Mouse (Mus musculus): ENCODE measurements around the gene Arhgef12.

Gene Arhgef12

GRCm38 (mm10) chr9:43108081-43108480, 1.0 kb upstream of the Arhgef12 start:
- no peak for DNase-seq

DNA sequence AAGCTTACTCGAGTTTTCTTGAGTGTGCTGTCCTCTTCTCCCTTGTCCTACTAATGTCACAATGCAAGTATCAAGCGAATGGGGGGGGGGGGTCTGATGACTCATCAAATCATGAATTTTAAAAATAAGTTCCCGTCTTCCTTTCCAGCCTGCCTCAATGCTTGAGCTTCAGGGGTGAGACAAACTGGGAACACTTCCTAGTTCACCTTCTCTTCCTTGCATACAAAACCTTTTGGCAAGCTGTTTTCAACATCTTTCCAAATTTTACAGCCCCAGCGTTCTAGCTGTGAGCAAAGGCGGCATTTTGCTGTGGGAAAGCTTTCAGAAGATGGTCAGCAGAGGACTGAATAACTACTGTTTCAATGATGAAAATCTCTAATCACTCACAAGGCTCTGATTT, 516 bp upstream of the Arhgef12 start:
- DNase-seq = no peak

DNA sequence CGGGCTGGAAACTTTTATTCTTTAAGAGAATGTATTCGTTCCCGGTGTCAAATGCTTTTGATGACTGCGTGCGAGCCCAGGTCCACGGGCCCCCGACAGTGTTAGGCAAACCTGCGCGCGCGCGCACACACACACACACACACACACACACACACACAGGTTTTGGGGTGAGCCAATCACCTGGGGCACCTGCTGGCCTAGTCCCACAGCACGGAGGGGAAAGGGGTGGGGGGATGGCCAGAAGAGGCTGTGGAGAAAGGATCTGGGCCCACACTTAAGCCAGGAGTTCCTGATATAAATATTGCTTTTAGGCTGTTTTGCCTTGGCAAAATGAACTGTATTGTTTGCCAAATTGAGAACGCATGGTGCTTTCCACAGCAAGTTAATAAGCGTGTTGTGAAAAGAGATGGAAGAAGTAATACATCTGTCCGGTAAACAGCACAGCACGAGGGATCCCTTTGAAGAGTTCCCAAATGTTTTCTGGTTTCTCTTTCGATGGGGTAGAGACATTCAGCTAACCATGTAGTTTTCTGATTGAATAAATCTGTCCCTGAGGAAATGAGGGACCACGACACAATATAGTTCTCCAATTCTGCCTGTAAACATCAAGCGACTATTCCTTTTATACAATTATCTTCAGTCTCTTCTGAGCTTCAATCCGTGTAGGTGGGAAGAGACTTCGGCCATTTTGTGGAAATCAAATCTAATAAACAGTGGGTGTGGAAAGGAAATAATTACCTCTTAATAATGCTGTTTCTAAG, 433 bp downstream of the Arhgef12 start:
- peak; percentile 5 for DNase-seq

- DNase-seq = peak; percentile 52
Observed at GRCm38 (mm10) chr9:43105664-43106361, 1.2 kb downstream of the Arhgef12 start.

GRCm38 (mm10) chr9:43104873-43105663, 2.0 kb downstream of the Arhgef12 start:
- DNase-seq = peak; percentile 7

DNA sequence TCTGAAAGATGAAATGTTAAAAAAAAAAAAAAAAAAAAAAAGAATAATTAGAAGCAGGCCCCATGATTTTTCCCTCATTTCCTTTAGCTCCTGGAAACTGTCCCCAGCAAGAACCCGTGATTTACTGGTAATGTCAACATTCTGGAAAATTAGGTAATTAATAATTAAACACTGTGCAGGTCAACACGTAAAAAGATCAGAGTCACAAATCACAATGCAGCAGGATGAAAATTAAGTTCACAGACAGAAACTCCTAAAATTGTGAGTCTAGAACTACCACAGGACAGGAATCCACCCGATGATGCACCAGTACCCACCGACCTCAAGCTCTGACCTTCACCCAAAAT, 2.5 kb downstream of the Arhgef12 start:
- no peak for DNase-seq

GRCm38 (mm10) chr9:43103675-43104299, 3.3 kb downstream of the Arhgef12 start:
- DNase-seq = no peak

GRCm38 (mm10) chr9:43102931-43103330, 4.1 kb downstream of the Arhgef12 start:
- DNase-seq = no peak

GRCm38 (mm10) chr9:43101936-43102595, 5.0 kb downstream of the Arhgef12 start:
- no peak for DNase-seq

GRCm38 (mm10) chr9:43098922-43099321, 8.1 kb downstream of the Arhgef12 start:
- no peak for DNase-seq

DNA sequence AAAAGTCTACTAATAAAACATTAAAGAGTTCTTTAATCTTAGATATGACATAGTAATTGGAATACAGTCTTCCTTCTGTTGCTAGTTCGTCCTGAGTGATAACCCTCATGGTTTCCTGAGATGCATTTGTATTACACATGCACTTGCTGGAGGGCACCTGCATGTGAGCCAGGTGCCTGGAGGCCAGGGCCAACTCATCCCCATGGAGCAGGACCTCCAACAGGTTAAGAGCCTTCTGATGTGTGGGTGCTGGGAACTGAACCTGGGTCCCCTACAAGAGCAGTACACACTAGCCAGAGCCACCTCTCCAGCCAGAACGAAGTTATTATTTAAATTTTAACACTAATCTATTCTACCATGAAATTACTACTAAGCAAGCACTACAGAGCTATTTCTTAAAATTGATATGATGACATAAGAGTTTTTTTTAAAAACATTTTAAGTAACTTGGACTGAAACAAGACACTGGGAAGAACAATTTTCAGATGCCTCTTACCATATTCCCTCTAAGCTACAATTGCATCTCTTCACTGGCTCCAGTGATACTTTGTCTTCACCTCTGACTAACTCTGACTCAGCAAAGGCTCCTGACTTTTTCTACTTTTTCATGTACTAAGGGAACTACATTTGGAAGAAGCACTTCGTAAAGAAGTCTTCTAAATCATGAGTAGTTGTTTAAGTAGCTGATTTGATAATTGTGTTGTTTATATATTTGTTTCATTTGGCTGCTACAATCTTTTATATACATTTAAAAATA, 9.1 kb downstream of the Arhgef12 start:
- DNase-seq = no peak

- DNase-seq = peak; percentile 66
Observed at GRCm38 (mm10) chr9:43096337-43096736, 10.7 kb downstream of the Arhgef12 start.

DNA sequence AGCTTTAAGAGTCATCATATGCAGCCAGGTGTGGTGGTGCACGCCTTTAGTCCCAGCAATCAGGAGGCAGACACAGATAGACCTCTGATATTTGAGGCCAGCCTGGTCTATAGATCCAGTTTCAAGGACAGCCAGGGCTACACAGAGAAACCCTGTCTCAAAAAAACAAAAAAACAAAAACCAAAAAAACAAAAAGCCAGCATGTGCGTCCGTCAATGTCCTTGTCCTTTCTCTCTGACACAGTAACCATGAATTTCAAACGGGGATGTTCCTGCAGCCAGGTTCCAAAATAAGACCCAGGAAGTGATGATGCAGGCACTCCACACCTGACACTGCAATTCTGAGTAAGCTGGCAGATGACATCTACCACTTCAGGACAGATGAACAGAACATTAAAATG, 12.2 kb downstream of the Arhgef12 start:
- DNase-seq = no peak

DNA sequence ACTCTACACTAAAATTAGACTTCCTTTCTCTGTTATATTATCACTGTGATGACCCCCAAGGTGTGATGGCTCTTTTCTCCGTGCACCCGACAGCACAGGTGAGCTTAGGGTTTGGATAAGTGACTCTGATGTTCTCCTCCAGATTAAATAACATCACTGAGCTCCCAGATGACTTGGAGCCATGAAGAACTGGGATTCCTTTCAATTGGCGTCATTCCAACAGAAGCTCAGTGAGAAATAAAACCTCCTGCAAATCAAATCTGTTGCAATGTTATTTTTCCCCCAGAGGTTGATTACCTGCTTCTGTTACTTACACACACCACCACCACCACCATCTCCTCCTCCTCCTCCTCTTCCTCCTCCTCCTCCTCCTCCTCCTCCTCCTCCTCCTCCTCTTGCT, 13.2 kb downstream of the Arhgef12 start:
- no peak for DNase-seq

- no peak for DNase-seq
Observed at GRCm38 (mm10) chr9:43085686-43086285, 21.3 kb downstream of the Arhgef12 start.

- DNase-seq = no peak
Observed at GRCm38 (mm10) chr9:43084496-43085362, 22.3 kb downstream of the Arhgef12 start.

DNA sequence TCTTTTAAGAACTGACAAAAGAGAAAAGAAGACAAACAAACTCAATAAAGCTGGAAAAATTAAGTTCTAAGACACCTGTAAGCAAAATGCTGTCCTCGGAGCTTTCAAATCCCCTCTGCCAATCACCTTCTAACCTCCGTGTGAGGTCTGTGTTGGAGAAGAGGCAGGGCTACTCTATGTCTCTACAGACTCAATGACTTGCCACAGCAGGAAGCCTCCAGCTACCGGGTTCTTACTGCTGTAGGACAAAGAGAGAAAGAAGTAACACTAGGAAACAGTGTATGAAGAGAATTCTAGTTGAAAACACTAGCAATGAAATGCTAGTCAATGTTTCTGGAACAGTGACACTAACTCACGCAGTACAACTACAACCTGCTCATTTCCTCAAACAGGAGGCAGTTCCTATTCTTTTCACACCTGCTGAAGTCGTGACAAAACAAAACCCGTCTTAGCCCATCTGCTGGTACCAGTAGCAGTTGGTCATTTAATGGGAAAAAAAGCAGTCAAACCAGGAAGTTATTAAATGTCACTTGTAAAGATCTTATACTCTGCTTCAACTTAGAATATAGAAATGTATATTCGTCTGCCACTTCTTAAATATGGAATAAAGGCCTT, 23.5 kb downstream of the Arhgef12 start:
- DNase-seq = no peak

DNA sequence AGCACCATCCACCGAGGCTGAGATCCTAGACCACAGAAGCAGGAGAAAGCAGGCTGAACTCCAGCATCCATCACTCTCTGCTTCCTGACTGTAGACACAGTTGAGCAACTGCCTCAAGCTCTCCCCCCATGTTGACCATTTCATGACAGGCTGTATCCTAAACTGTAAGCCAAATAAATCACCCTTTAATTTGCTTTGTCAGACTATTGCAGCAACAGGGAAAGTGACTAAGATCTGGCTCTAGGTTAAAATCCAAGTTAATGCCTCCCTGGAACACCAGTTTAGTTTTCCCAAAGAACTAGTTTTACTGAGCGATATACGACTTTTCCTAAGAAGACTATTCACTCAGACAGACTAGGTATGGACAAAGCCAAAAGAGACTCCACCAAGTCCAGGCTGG, 28.3 kb downstream of the Arhgef12 start:
- DNase-seq = no peak

GRCm38 (mm10) chr9:43076163-43076562, 30.9 kb downstream of the Arhgef12 start:
- DNase-seq = no peak

DNA sequence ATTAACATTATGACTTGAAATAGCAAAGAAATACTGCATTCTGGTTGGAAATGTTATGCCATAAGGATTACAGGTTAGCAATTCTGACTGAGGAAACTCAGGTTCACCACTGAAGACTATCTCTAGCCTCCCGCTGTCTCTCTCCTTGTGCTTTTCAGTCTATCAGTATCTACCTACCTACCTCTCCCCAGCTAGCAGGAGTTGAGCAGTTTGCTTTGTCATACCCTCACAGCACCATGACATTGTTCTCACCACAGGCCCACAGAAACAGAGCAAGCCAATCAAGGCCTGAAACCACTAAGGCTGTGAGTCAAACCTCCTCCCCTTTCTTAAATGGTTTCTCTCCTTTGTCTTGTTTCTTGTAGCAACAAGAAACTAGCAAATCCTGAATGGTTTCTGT, 32.4 kb downstream of the Arhgef12 start:
- DNase-seq = no peak

All from thymus, postnatal 25 days (tissue).